In genomic region chr1:89457126-89458031, GRCm38 (mm10) we compare ENCODE assay signal across 8 mouse cellular contexts. TPM values are rescaled to one million over a fixed set of nuclear protein-coding genes. Genes with fewer than 3 reads are reported as not detected.
DNase-seq lines count a peak whose midpoint lies in the region; ATAC-seq and TF ChIP-seq lines count a peak whose summit lies in the region.

No protein-coding gene starts in this region.

- peaks cover 17% of the 10 kb centered on the region for H3K4me1 ChIP-seq in liver, adult 2 months (ENCODE audit: control insufficient read depth, insufficient read depth, low read length)
- H3K4me1 ChIP-seq in liver, embryonic 11.5 days (replicated peaks; ENCODE audit: control insufficient read depth, insufficient read depth, low read length) = peaks cover 8% of the 10 kb centered on the region; the same call in 1 of the 2 replicates
- H3K4me1 ChIP-seq in embryonic facial prominence, embryonic 12.5 days = peaks cover 24% of the 10 kb centered on the region
- H3K4me1 ChIP-seq in neural tube, embryonic 14.5 days (ENCODE audit: control insufficient read depth, insufficient read depth, low read length) = peaks cover 21% of the 10 kb centered on the region

- no peak for ATAC-seq in liver, embryonic 11.5 days (replicated peaks; ENCODE audit: low FRiP score)
- ATAC-seq in embryonic facial prominence, embryonic 12.5 days (ENCODE audit: insufficient number of reproducible peaks, insufficient read depth, low FRiP score, low TSS enrichment) = no peak
- no peak for ATAC-seq in neural tube, embryonic 14.5 days (ENCODE audit: low read depth)

- no peak overlapping the region for H3K9ac ChIP-seq in liver, adult 2 months (ENCODE audit: low read depth, low read length)
- H3K9ac ChIP-seq in liver, embryonic 11.5 days (ENCODE audit: low read depth, low read length) = no peak overlapping the region
- H3K9ac ChIP-seq in embryonic facial prominence, embryonic 12.5 days = no peak overlapping the region
- H3K9ac ChIP-seq in neural tube, embryonic 14.5 days (replicated peaks; ENCODE audit: low read depth, low read length) = no peak overlapping the region

- no peak for TF ChIP-seq POLR2A in liver, adult 2 months (IDR thresholded peaks at IDR 0.05; ENCODE audit: extremely low read depth, insufficient read depth, low read length)

- peak overlapping the region; percentile 29 for H3K27ac ChIP-seq in liver, adult 2 months (replicated peaks; ENCODE audit: insufficient read depth, low read depth, low read length)
- H3K27ac ChIP-seq in liver, embryonic 11.5 days (ENCODE audit: low read depth, low read length) = no peak overlapping the region
- no peak overlapping the region for H3K27ac ChIP-seq in embryonic facial prominence, embryonic 12.5 days
- no peak overlapping the region for H3K27ac ChIP-seq in neural tube, embryonic 14.5 days (ENCODE audit: low read depth, low read length)

- H3K4me3 ChIP-seq in liver, adult 2 months (ENCODE audit: insufficient read depth, low read depth, low read length) = no peak overlapping the region
- no peak overlapping the region for H3K4me3 ChIP-seq in liver, embryonic 11.5 days (ENCODE audit: low read depth, low read length)
- no peak overlapping the region; the same call in 1 of the 2 replicates for H3K4me3 ChIP-seq in embryonic facial prominence, embryonic 12.5 days
- peak overlapping the region; percentile 78 for H3K4me3 ChIP-seq in neural tube, embryonic 14.5 days (ENCODE audit: low read depth, low read length)

- 75% methylated on average over 17 of the region's 17 CpGs for WGBS in liver, adult 2 months
- WGBS in liver, embryonic 11.5 days = 69% methylated on average over 17 of the region's 17 CpGs
- WGBS in embryonic facial prominence, embryonic 12.5 days = 45% methylated on average over 17 of the region's 17 CpGs
- WGBS in neural tube, embryonic 14.5 days = 65% methylated on average over 17 of the region's 17 CpGs

- H3K9me3 ChIP-seq in liver, embryonic 11.5 days (ENCODE audit: control insufficient read depth, low read length) = 0 out of 2 replicates have a peak, but pooled peaks cover 2% of the 10 kb centered on the region
- H3K9me3 ChIP-seq in embryonic facial prominence, embryonic 12.5 days = 0 out of 2 replicates have a peak, but pooled peaks cover 6% of the 10 kb centered on the region
- H3K9me3 ChIP-seq in neural tube, embryonic 14.5 days (ENCODE audit: control insufficient read depth, low read length) = no peaks in the 10 kb centered on the region

- no peaks in the 10 kb centered on the region for H3K36me3 ChIP-seq in liver, adult 2 months (ENCODE audit: control insufficient read depth, insufficient read depth, low read length)
- H3K36me3 ChIP-seq in liver, embryonic 11.5 days (ENCODE audit: control insufficient read depth, insufficient read depth, low read length) = peaks cover 3% of the 10 kb centered on the region; the same call in 1 of the 2 replicates
- H3K36me3 ChIP-seq in embryonic facial prominence, embryonic 12.5 days = no peaks in the 10 kb centered on the region
- no peaks in the 10 kb centered on the region for H3K36me3 ChIP-seq in neural tube, embryonic 14.5 days (ENCODE audit: control insufficient read depth, insufficient read depth, low read length)

- peak; percentile 46 for DNase-seq in liver, adult 2 months (ENCODE audit: extremely low read depth, low read depth, low spot score)
- DNase-seq in liver, embryonic 11.5 days (ENCODE audit: low spot score) = no peak
- peak; percentile 74 for DNase-seq in kidney, adult 9 months
- DNase-seq in spleen, adult 12 weeks (ENCODE audit: low spot score) = no peak
- no peak for DNase-seq in thymus, postnatal 25 days
- no peak for DNase-seq in adrenal gland, adult 8-10 months

- no peaks in the 10 kb centered on the region for H3K27me3 ChIP-seq in liver, adult 2 months (ENCODE audit: control insufficient read depth, insufficient read depth, low read length)
- H3K27me3 ChIP-seq in liver, embryonic 11.5 days (replicated peaks; ENCODE audit: control insufficient read depth, insufficient read depth, low read length) = peaks cover 28% of the 10 kb centered on the region
- no peaks in the 10 kb centered on the region for H3K27me3 ChIP-seq in embryonic facial prominence, embryonic 12.5 days
- H3K27me3 ChIP-seq in neural tube, embryonic 14.5 days (ENCODE audit: control insufficient read depth, insufficient read depth, low read length) = no peaks in the 10 kb centered on the region

- TF ChIP-seq CTCF in liver, adult 2 months (IDR thresholded peaks at IDR 0.05; ENCODE audit: low read depth, low read length) = no peak

- peaks cover 26% of the 10 kb centered on the region for H3K79me2 ChIP-seq in liver, adult 2 months (ENCODE audit: control insufficient read depth, insufficient read depth, low read length)

- H3K4me2 ChIP-seq in liver, embryonic 11.5 days = no peak overlapping the region
- peak overlapping the region; percentile 89 for H3K4me2 ChIP-seq in embryonic facial prominence, embryonic 12.5 days (replicated peaks)
- peak overlapping the region; percentile 91 for H3K4me2 ChIP-seq in neural tube, embryonic 14.5 days (ENCODE audit: low read depth, low read length)

RNA-seq across cellular contexts. Expression of gene Agap1, which starts 2.8 kb away (rescaled TPM):
- 3.4 and 4.8 TPM in 2 replicates for total RNA-seq in liver, adult 2 months (2014; rRNA removed)
- 2.5 and 3.5 TPM in 2 replicates for polyA plus RNA-seq in liver, adult 2 months (2012; rRNA removed)
- polyA plus RNA-seq in liver, embryonic 11.5 days (2014; fragmentation: Nextera tagmentation; extraction: Ambion mirVana) = 4.6 and 5.4 TPM in 2 replicates
- polyA plus RNA-seq in embryonic facial prominence, embryonic 12.5 days (2016; fragmentation: Nextera tagmentation; extraction: Ambion mirVana) = 22.7 and 24.6 TPM in 2 replicates
- 66.6 and 76.4 TPM in 2 replicates for polyA plus RNA-seq in neural tube, embryonic 14.5 days (2014; fragmentation: Nextera tagmentation; extraction: Ambion mirVana)
- total RNA-seq in adrenal gland, adult 8-10 months (2022) = 100 to 1,000 TPM in 1 of 4 experiments, 10 to 100 TPM in 3; 51.4 to 101 (median 75.3) TPM

Comparison
In these comparisons a context has a peak if more than half of its experiments do, and no peak if none do; other contexts are left out.
1. DNase-seq: peak in liver, adult 2 months (single experiment) and kidney, adult 9 months (single experiment); none in liver, embryonic 11.5 days (single experiment), spleen, adult 12 weeks (single experiment), thymus, postnatal 25 days (single experiment) and adrenal gland, adult 8-10 months (single experiment).